Mouse (Mus musculus) hindbrain, embryonic 10.5 days (tissue): ENCODE data around the gene Tnc. TPM values are rescaled to one million over a fixed set of nuclear protein-coding genes. Genes with fewer than 3 reads are reported as not detected.

Source experiments
- DNase-seq: peaks from one replicate; pipeline ENCODE4 v3.0.0-alpha.2; 2017; ENCODE audit warnings: low spot score
- H3K27ac ChIP-seq: fragments of 300-500 bp; sonication (generic); 2 replicates; pipeline ENCODE4 v1.5.1; 2016; ENCODE audit warnings: mild to moderate bottlenecking, moderate library complexity
- H3K27me3 ChIP-seq: fragments of 300-500 bp; sonication (generic); 2 replicates; pipeline ENCODE4 v1.6.1; 2016; ENCODE audit warnings: mild to moderate bottlenecking; ENCODE audit not compliant: poor library complexity, insufficient read depth, severe bottlenecking
- H3K36me3 ChIP-seq: fragments of 300-500 bp; sonication (generic); 2 replicates; pipeline ENCODE4 v1.6.1; 2016; ENCODE audit warnings: mild to moderate bottlenecking, moderate library complexity
- H3K4me1 ChIP-seq: fragments of 300-500 bp; sonication (generic); replicated peaks from 2 replicates; pipeline ENCODE4 v1.6.1; 2016; ENCODE audit warnings: mild to moderate bottlenecking
- H3K4me3 ChIP-seq: fragments of 300-500 bp; sonication (generic); 2 replicates; pipeline ENCODE4 v1.5.1; 2016; ENCODE audit warnings: mild to moderate bottlenecking, moderate library complexity
- H3K9me3 ChIP-seq: fragments of 300-500 bp; sonication (generic); 2 replicates; pipeline ENCODE4 v1.6.1; 2016; ENCODE audit warnings: mild to moderate bottlenecking, moderate library complexity
- WGBS: fragments of 180-500 bp; shearing (Covaris S2); methylation state at CpG from one replicate; pipeline ENCODE4 v1.1.7; 2016; 5-methylcytosine and 5-hydroxymethylcytosine counted together
- polyA plus RNA-seq: library from polyadenylated mRNA; unstranded; fragments of >200 nt; fragmentation: Nextera tagmentation; extraction: Ambion mirVana; gene quantifications from 2 replicates; pipeline ENCODE4 v1.2.1, GENCODE M21; 2016

Tnc gene
- polyA plus RNA-seq, 1 experiment from 2014 or later: 3.5 TPM

- Histone ChIP-seq H3K4me3 (no peak overlapping the region), H3K27me3 (no peaks in the 10 kb centered on the region), H3K36me3 (no peaks in the 10 kb centered on the region), H3K9me3 (no peaks in the 10 kb centered on the region), H3K4me1 (no peaks in the 10 kb centered on the region), H3K27ac (no peak overlapping the region)
- DNase-seq: no peak
- WGBS: 51% methylated on average over 2 of the region's 2 CpGs
Measured at GRCm38 (mm10) chr4:64011308-64011707, 35.5 kb downstream of the Tnc start.

GRCm38 (mm10) chr4:64009936-64010335, 36.9 kb downstream of the Tnc start:
- no peaks in the 10 kb centered on the region for H3K27me3 ChIP-seq
- no peaks in the 10 kb centered on the region for H3K36me3 ChIP-seq
- no peaks in the 10 kb centered on the region for H3K9me3 ChIP-seq
- no peaks in the 10 kb centered on the region for H3K4me1 ChIP-seq
- 86% methylated on average over 1 of the region's 1 CpGs for WGBS
- H3K4me3 ChIP-seq: no peak overlapping the region
- no peak overlapping the region for H3K27ac ChIP-seq
- no peak for DNase-seq

DNA sequence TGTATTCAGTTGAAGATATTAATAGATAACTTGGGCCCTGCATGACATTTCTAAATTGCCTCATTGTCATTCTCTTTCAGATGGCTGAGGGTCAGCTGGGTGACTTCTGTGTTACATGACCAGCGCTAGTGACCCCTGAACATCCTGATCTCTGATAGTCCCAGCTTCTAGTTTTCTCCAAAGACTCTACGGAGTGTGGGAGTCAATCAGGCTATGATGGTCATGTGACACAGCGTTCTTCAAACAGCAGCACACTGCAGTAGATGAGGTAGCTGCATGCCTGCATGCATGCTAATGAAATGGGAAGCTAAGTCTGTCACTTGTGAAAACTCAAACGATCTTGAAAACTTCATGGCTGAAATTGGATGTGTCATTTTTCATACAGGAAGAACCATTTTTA, 41.6 kb downstream of the Tnc start:
- Histone ChIP-seq H3K4me1 (peaks cover 21% of the 10 kb centered on the region), H3K36me3 (no peaks in the 10 kb centered on the region), H3K4me3 (no peak overlapping the region), H3K27me3 (no peaks in the 10 kb centered on the region), H3K27ac (no peak overlapping the region), H3K9me3 (no peaks in the 10 kb centered on the region)
- WGBS: 88% methylated on average over 4 of the region's 4 CpGs
- no peak for DNase-seq

DNA sequence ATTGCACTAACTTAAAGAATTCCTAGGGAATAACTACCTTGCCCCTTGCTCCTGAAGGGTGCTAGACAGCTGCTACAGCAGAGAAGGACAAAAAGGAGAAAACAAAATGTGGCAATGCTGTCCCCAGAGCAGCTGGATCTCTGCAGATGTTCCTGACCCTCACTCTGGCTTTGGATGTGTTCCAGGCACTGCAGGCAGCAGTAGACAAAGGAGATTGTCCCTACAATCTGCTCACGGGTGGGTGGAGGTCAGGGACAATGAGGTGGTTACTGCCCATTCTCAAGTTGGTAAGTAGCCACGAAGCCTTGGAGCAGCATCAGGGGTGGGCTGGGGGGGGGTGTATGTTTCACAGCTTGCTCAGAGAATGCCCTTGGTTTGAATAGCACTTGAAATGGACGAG, 43.1 kb downstream of the Tnc start:
- Histone ChIP-seq H3K4me1 (peaks cover 21% of the 10 kb centered on the region), H3K4me3 (no peak overlapping the region), H3K36me3 (no peaks in the 10 kb centered on the region), H3K27ac (0 out of 2 replicates have a peak overlapping the region, but pooled peaks have one; percentile 35), H3K27me3 (no peaks in the 10 kb centered on the region), H3K9me3 (no peaks in the 10 kb centered on the region)
- DNase-seq: no peak
- WGBS: 52% methylated on average over 3 of the region's 3 CpGs

DNA sequence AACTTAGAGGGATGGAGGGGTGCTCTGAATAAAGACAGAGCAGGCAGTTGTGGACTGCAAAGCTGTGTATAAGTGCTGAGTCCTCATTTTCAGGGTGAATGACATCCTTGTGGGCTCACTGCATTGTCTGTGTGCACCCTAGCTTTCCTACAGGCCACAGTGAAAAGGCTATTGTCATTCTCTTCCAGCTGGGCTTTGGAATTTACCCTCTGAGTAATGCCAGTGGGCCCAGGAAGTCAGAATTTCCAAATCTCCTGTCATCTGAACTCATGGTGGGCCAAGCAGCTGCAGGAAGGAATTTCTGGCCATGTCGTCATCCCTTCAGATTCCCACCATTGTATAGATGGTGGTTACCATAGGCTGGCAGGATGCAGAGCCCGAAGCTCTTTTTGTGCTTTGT, 44.6 kb downstream of the Tnc start:
- WGBS: 52% methylated on average over 2 of the region's 2 CpGs
- no peak for DNase-seq
- H3K27me3 ChIP-seq: no peaks in the 10 kb centered on the region
- H3K4me1 ChIP-seq: peaks cover 21% of the 10 kb centered on the region
- no peaks in the 10 kb centered on the region for H3K9me3 ChIP-seq
- no peak overlapping the region for H3K4me3 ChIP-seq
- no peaks in the 10 kb centered on the region for H3K36me3 ChIP-seq
- peak overlapping the region; percentile 29; the same call in 1 of the 2 replicates for H3K27ac ChIP-seq

- Histone ChIP-seq H3K27me3 (no peaks in the 10 kb centered on the region), H3K4me3 (no peak overlapping the region), H3K9me3 (no peaks in the 10 kb centered on the region), H3K36me3 (no peaks in the 10 kb centered on the region), H3K4me1 (peaks cover 21% of the 10 kb centered on the region), H3K27ac (no peak overlapping the region)
- 88% methylated on average over 3 of the region's 3 CpGs for WGBS
- no peak for DNase-seq
Measured at GRCm38 (mm10) chr4:64000788-64001187, 46.0 kb downstream of the Tnc start.

- H3K4me3 ChIP-seq: no peak overlapping the region
- H3K27me3 ChIP-seq: no peaks in the 10 kb centered on the region
- H3K36me3 ChIP-seq: no peaks in the 10 kb centered on the region
- H3K27ac ChIP-seq: no peak overlapping the region
- DNase-seq: no peak
- H3K9me3 ChIP-seq: no peaks in the 10 kb centered on the region
- WGBS: 92% methylated on average over 4 of the region's 4 CpGs
- peaks cover 21% of the 10 kb centered on the region for H3K4me1 ChIP-seq
Measured at GRCm38 (mm10) chr4:64000293-64000692, 46.5 kb downstream of the Tnc start.

GRCm38 (mm10) chr4:63993462-63994113, 53.2 kb downstream of the Tnc start:
- no peaks in the 10 kb centered on the region for H3K36me3 ChIP-seq
- WGBS: 71% methylated on average over 2 of the region's 2 CpGs
- H3K4me3 ChIP-seq: no peak overlapping the region
- DNase-seq: no peak
- no peaks in the 10 kb centered on the region for H3K27me3 ChIP-seq
- H3K9me3 ChIP-seq: no peaks in the 10 kb centered on the region
- H3K4me1 ChIP-seq: 0 out of 2 replicates have a peak, but pooled peaks cover 3% of the 10 kb centered on the region
- no peak overlapping the region for H3K27ac ChIP-seq

GRCm38 (mm10) chr4:63990216-63990615, 56.6 kb downstream of the Tnc start:
- Histone ChIP-seq H3K4me3 (no peak overlapping the region), H3K27ac (no peak overlapping the region), H3K9me3 (no peaks in the 10 kb centered on the region), H3K4me1 (0 out of 2 replicates have a peak, but pooled peaks cover 3% of the 10 kb centered on the region), H3K36me3 (no peaks in the 10 kb centered on the region), H3K27me3 (no peaks in the 10 kb centered on the region)
- WGBS: 94% methylated on average over 1 of the region's 1 CpGs
- no peak for DNase-seq

GRCm38 (mm10) chr4:63988090-63988489, 58.7 kb downstream of the Tnc start:
- DNase-seq: no peak
- no peak overlapping the region for H3K4me3 ChIP-seq
- H3K9me3 ChIP-seq: no peaks in the 10 kb centered on the region
- no peaks in the 10 kb centered on the region for H3K36me3 ChIP-seq
- H3K27ac ChIP-seq: no peak overlapping the region
- 98% methylated on average over 5 of the region's 5 CpGs for WGBS
- H3K4me1 ChIP-seq: no peaks in the 10 kb centered on the region
- no peaks in the 10 kb centered on the region; the same call in 1 of the 2 replicates for H3K27me3 ChIP-seq

DNA sequence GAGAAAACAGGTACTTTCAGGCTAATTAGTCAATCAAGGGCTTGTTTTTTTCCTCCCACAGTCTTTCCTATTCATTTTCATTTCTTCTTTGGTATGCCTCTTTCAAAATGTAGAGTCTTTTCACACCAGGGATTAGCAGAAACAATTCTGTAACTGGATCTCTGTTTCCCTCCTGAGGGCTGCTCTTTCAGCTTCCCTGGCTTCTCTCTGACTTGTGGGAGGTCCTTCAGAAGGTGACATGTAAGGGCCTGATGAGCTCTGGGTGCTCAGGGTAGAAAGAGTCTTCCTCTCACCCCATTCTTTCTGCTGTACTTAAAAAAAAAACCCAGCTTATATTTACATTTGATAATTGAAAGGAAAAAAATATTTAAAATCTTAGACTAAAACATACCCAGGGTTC, 60.2 kb downstream of the Tnc start:
- no peak for DNase-seq
- no peaks in the 10 kb centered on the region for H3K9me3 ChIP-seq
- H3K4me3 ChIP-seq: no peak overlapping the region
- 0 out of 2 replicates have a peak, but pooled peaks cover 2% of the 10 kb centered on the region for H3K4me1 ChIP-seq
- no peaks in the 10 kb centered on the region for H3K36me3 ChIP-seq
- H3K27me3 ChIP-seq: no peaks in the 10 kb centered on the region; the same call in 1 of the 2 replicates
- H3K27ac ChIP-seq: no peak overlapping the region

DNA sequence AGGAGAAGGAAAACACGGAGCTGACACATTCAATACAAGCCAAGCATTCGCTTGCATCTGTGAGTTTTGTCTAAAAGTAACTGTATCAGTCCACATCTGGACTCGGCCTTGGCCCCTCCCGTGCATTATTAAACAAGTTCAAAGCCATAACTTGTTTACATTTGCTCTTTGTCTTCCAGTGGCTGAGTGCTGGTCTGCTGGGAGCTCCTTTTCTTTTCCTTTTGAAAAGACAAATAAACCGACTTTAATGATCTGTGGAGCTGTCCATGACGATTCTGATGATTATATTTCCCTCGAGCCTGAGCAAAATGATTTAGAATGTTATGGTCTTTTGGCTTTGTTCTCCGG, 63.7 kb downstream of the Tnc start:
- 72% methylated on average over 8 of the region's 8 CpGs for WGBS
- Histone ChIP-seq H3K27ac (no peak overlapping the region), H3K4me3 (no peak overlapping the region), H3K4me1 (peaks cover 8% of the 10 kb centered on the region), H3K27me3 (peaks cover 2% of the 10 kb centered on the region; the same call in 1 of the 2 replicates), H3K9me3 (no peaks in the 10 kb centered on the region), H3K36me3 (no peaks in the 10 kb centered on the region)
- DNase-seq: no peak

DNA sequence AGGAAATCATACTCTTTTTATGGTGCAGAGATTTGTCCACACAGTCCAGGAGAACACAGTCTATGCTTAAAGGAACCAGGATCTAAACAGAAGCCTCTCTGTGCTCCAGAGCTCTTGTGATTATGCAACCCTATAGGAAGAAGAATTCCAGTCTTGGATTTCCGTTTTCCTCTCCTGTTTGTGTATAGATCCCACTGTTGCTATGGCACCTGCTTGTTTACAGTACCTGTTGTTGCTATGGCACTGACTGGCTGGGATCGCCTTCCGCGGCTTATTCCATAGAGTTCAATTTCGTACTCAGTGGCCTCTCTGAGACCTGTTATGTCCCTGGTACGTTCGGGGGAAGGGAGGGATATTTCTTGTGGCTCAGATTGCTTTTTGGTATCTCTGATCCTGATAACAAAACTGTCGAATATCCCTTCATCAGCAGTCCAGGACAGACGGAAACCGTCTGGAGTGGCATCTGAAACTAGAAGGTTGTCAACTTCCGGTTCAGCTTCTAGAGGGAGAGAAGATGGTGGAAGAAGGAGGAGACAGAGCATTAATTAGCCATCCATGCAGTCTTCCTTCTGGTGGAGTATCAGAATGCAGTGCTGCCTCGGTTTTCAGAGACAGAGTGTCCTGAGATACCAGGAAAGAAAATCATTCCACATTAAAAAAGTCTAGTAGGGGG, 64.3 kb downstream of the Tnc start:
- 81% methylated on average over 12 of the region's 12 CpGs for WGBS
- no peak for DNase-seq
- Histone ChIP-seq H3K36me3 (no peaks in the 10 kb centered on the region), H3K27me3 (peaks cover 3% of the 10 kb centered on the region; the same call in 1 of the 2 replicates), H3K4me1 (peaks cover 8% of the 10 kb centered on the region), H3K9me3 (no peaks in the 10 kb centered on the region), H3K4me3 (no peak overlapping the region), H3K27ac (no peak overlapping the region)
